Mouse (Mus musculus): ENCODE data around the gene Zfp217.

Gene Zfp217

GRCm38 (mm10) chr2:170103341-170103740, 44.6 kb downstream of the Zfp217 start:
- DNase-seq (ENCODE audit: low spot score in 2 of 2): no peak

- peak in 1 of 2 experiments; percentile 18 for DNase-seq (ENCODE audit: low spot score in 2 of 2)
Measured at GRCm38 (mm10) chr2:170101932-170102331, 46.0 kb downstream of the Zfp217 start.

- DNase-seq (ENCODE audit: low spot score in 2 of 2): peak; percentile 84 to 97
Measured at GRCm38 (mm10) chr2:170101132-170101531, 46.8 kb downstream of the Zfp217 start.

GRCm38 (mm10) chr2:170094871-170095270, 53.0 kb downstream of the Zfp217 start:
- no peak for DNase-seq (ENCODE audit: low spot score in 2 of 2)

GRCm38 (mm10) chr2:170094220-170094619, 53.7 kb downstream of the Zfp217 start:
- no peak for DNase-seq (ENCODE audit: low spot score in 2 of 2)

- DNase-seq (ENCODE audit: low spot score in 2 of 2): no peak
Measured at GRCm38 (mm10) chr2:170091563-170092443, 56.1 kb downstream of the Zfp217 start.

GRCm38 (mm10) chr2:170078442-170079017, 69.4 kb downstream of the Zfp217 start:
- no peak for DNase-seq (ENCODE audit: low spot score in 2 of 2)

- no peak for DNase-seq (ENCODE audit: low spot score in 2 of 2)
Measured at GRCm38 (mm10) chr2:170078041-170078440, 69.9 kb downstream of the Zfp217 start.

- DNase-seq (ENCODE audit: low spot score in 2 of 2): no peak
Measured at GRCm38 (mm10) chr2:170076941-170077490, 70.9 kb downstream of the Zfp217 start.

- DNase-seq (ENCODE audit: low spot score in 2 of 2): no peak
Measured at GRCm38 (mm10) chr2:170070641-170071241, 77.2 kb downstream of the Zfp217 start.

- no peak for DNase-seq (ENCODE audit: low spot score in 2 of 2)
Measured at GRCm38 (mm10) chr2:170069976-170070375, 77.9 kb downstream of the Zfp217 start.

GRCm38 (mm10) chr2:170062378-170062777, 85.5 kb downstream of the Zfp217 start:
- no peak for DNase-seq (ENCODE audit: low spot score in 2 of 2)

GRCm38 (mm10) chr2:170060066-170060465, 87.8 kb downstream of the Zfp217 start:
- peak; percentile 27 to 64 for DNase-seq (ENCODE audit: low spot score in 2 of 2)

GRCm38 (mm10) chr2:170058774-170059173, 89.1 kb downstream of the Zfp217 start:
- no peak for DNase-seq (ENCODE audit: low spot score in 2 of 2)
